Mouse (Mus musculus) cortical plate, adult 2 months (tissue): ENCODE data around the gene Tfpt.

ENCODE experiments used
- CTCF ChIP-seq: fragments of 200-500 bp; IDR thresholded peaks from 2 replicates; pipeline ENCODE4 v1.5.1; 2011; ENCODE audit warnings: mild to moderate bottlenecking, control low read depth, low read length; ENCODE audit not compliant: insufficient read depth; ENCODE audit errors: extremely low read depth
- POLR2A ChIP-seq: fragments of 200-500 bp; IDR thresholded peaks from 2 replicates; pipeline ENCODE4 v1.6.1; 2011; ENCODE audit warnings: mild to moderate bottlenecking, low read length, control low read depth; ENCODE audit not compliant: insufficient read depth; ENCODE audit errors: extremely low read depth

- TF ChIP-seq CTCF (no peak), POLR2A (no peak)
These were observed 49.7 kb downstream of the Tfpt start for GRCm38 (mm10) chr7:3580029-3580428.
